Comparison of ENCODE assay signal across 7 mouse cellular contexts in the genomic region with DNA sequence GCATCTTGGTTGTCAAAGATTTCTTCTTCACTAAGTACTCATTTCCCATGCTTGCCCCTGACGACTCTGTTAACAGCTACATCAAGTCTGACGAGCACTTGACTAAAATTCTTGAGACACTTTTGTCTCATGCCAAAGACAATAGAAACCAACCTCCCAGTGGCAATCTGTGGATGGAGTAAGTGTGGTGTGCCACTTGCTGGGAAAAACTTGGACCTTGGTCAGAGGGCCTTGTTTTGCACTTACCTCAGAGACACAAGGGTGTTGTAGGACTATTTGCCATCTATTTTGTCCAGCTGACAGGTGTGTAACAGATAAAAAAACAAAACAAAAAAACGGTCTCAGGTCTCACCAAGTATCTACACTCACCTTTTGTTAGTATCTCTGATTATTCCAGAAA. TPM values are rescaled to one million over a fixed set of nuclear protein-coding genes. Genes with fewer than 3 reads are reported as not detected.
DNase-seq lines count a peak whose midpoint lies in the region; ATAC-seq and TF ChIP-seq lines count a peak whose summit lies in the region.

No protein-coding gene starts in this region.

- peaks cover 25% of the 10 kb centered on the region for H3K4me1 ChIP-seq in embryonic facial prominence, embryonic 14.5 days (ENCODE audit: control insufficient read depth, insufficient read depth, low read length)
- H3K4me1 ChIP-seq in intestine, embryonic 15.5 days (replicated peaks), result peaks cover 33% of the 10 kb centered on the region
- peaks cover 39% of the 10 kb centered on the region for H3K4me1 ChIP-seq in neural tube, embryonic 15.5 days

- H3K27me3 ChIP-seq in embryonic facial prominence, embryonic 14.5 days (replicated peaks; ENCODE audit: control insufficient read depth, insufficient read depth, low read length), result no peaks in the 10 kb centered on the region
- H3K27me3 ChIP-seq in intestine, embryonic 15.5 days (replicated peaks), result no peaks in the 10 kb centered on the region
- no peaks in the 10 kb centered on the region for H3K27me3 ChIP-seq in neural tube, embryonic 15.5 days (replicated peaks)

- H3K4me3 ChIP-seq in left cerebral cortex, adult 2 months, result no peak overlapping the region
- H3K4me3 ChIP-seq in embryonic facial prominence, embryonic 14.5 days (ENCODE audit: low read depth, low read length), result no peak overlapping the region
- no peak overlapping the region for H3K4me3 ChIP-seq in intestine, embryonic 15.5 days (replicated peaks)
- no peak overlapping the region for H3K4me3 ChIP-seq in neural tube, embryonic 15.5 days (replicated peaks)

- DNase-seq in left cerebral cortex, adult 2 months (ENCODE audit: extremely low spot score in 1 of 2, low spot score in 2 of 2), result no peak
- DNase-seq in left cerebral cortex, adult 9 months (ENCODE audit: low spot score in 2 of 2), result no peak
- DNase-seq in embryonic facial prominence, embryonic 14.5 days (ENCODE audit: low spot score), result no peak
- DNase-seq in left cerebral cortex, postnatal 14 days (ENCODE audit: low spot score in 2 of 2), result no peak
- no peak for DNase-seq in layer of hippocampus, postnatal 10 days (ENCODE audit: low spot score in 2 of 2)

- intact Hi-C loops in left cerebral cortex, adult 2 months (cut with DNase I), result loop anchor here (10.0 kb wide), 1 partner anchor 289 kb away; a partner anchor contains a TSS
- intact Hi-C loops in left cerebral cortex, postnatal 14 days (cut with DNase I), result no loop called here

- no peaks in the 10 kb centered on the region for H3K9me3 ChIP-seq in embryonic facial prominence, embryonic 14.5 days (ENCODE audit: control insufficient read depth, low read length)
- H3K9me3 ChIP-seq in intestine, embryonic 15.5 days, result no peaks in the 10 kb centered on the region
- no peaks in the 10 kb centered on the region for H3K9me3 ChIP-seq in neural tube, embryonic 15.5 days (replicated peaks)

- 34% methylated on average over 3 of the region's 3 CpGs for WGBS in embryonic facial prominence, embryonic 14.5 days
- 25% methylated on average over 3 of the region's 3 CpGs for WGBS in intestine, embryonic 15.5 days
- WGBS in neural tube, embryonic 15.5 days, result 19% methylated on average over 3 of the region's 3 CpGs

- TF ChIP-seq CTCF in left cerebral cortex, adult 2 months (IDR thresholded peaks at IDR 0.05), result no peak

- H3K27ac ChIP-seq in left cerebral cortex, adult 2 months, result peak overlapping the region; percentile 64; the same call in 1 of the 2 replicates
- H3K27ac ChIP-seq in embryonic facial prominence, embryonic 14.5 days (replicated peaks; ENCODE audit: low read depth, low read length), result peak overlapping the region; percentile 55; the same call in 1 of the 2 replicates
- peak overlapping the region; percentile 58; the same call in 1 of the 2 replicates for H3K27ac ChIP-seq in intestine, embryonic 15.5 days
- H3K27ac ChIP-seq in neural tube, embryonic 15.5 days (replicated peaks), result peak overlapping the region; percentile 82

- no peak overlapping the region for H3K4me2 ChIP-seq in embryonic facial prominence, embryonic 14.5 days (ENCODE audit: low read depth, low read length)
- no peak overlapping the region for H3K4me2 ChIP-seq in intestine, embryonic 15.5 days (replicated peaks)
- no peak overlapping the region for H3K4me2 ChIP-seq in neural tube, embryonic 15.5 days

- ATAC-seq in embryonic facial prominence, embryonic 14.5 days (ENCODE audit: low read depth), result no peak
- ATAC-seq in intestine, embryonic 15.5 days, result no peak
- ATAC-seq in neural tube, embryonic 15.5 days (ENCODE audit: low FRiP score), result no peak

- peaks cover 27% of the 10 kb centered on the region for H3K36me3 ChIP-seq in embryonic facial prominence, embryonic 14.5 days (ENCODE audit: control insufficient read depth, insufficient read depth, low read length)
- peaks cover 18% of the 10 kb centered on the region for H3K36me3 ChIP-seq in intestine, embryonic 15.5 days
- peaks cover 23% of the 10 kb centered on the region for H3K36me3 ChIP-seq in neural tube, embryonic 15.5 days

- no peak overlapping the region for H3K9ac ChIP-seq in embryonic facial prominence, embryonic 14.5 days (ENCODE audit: low read depth, low read length)
- no peak overlapping the region for H3K9ac ChIP-seq in intestine, embryonic 15.5 days
- H3K9ac ChIP-seq in neural tube, embryonic 15.5 days (replicated peaks), result no peak overlapping the region

RNA-seq across cellular contexts. Expression of a gene that starts 3.7 kb away (rescaled TPM):
- total RNA-seq in left cerebral cortex, adult 2 months (2021), result 1 to 10 TPM; 7.9 to 8.1 TPM
- polyA plus RNA-seq in embryonic facial prominence, embryonic 14.5 days (2014; fragmentation: Nextera tagmentation; extraction: Ambion mirVana), result 8.4 and 11.3 TPM in 2 replicates
- 16.9 and 17.7 TPM in 2 replicates for polyA plus RNA-seq in intestine, embryonic 15.5 days (2015; fragmentation: Nextera tagmentation; extraction: Ambion mirVana)
- 12.4 and 15.7 TPM in 2 replicates for polyA plus RNA-seq in neural tube, embryonic 15.5 days (2015; fragmentation: Nextera tagmentation; extraction: Ambion mirVana)
- total RNA-seq in left cerebral cortex, postnatal 14 days (2021), result 1 to 10 TPM; 6.2 TPM
- 10 to 100 TPM in 1 of 2 experiments, 1 to 10 TPM in 1; 9.2 to 10.8 TPM for total RNA-seq in layer of hippocampus, postnatal 10 days (2021)

RNA-seq across cellular contexts. Expression of a gene that starts 26.2 kb away (rescaled TPM):
- 10 to 100 TPM; 33.2 to 36.8 TPM for total RNA-seq in left cerebral cortex, adult 2 months (2021)
- 2.1 and 3.7 TPM in 2 replicates for polyA plus RNA-seq in embryonic facial prominence, embryonic 14.5 days (2014; fragmentation: Nextera tagmentation; extraction: Ambion mirVana)
- 2.0 and 4.1 TPM in 2 replicates for polyA plus RNA-seq in intestine, embryonic 15.5 days (2015; fragmentation: Nextera tagmentation; extraction: Ambion mirVana)
- polyA plus RNA-seq in neural tube, embryonic 15.5 days (2015; fragmentation: Nextera tagmentation; extraction: Ambion mirVana), result 4.3 and 7.0 TPM in 2 replicates
- 10 to 100 TPM; 29.3 to 32.9 TPM for total RNA-seq in left cerebral cortex, postnatal 14 days (2021)
- total RNA-seq in layer of hippocampus, postnatal 10 days (2021), result 10 to 100 TPM; 34.3 to 38.8 TPM
